In genomic region chr7:49093596-49093995, GRCm38 (mm10) we compare ENCODE assay signal across 24 mouse cellular contexts.
A peak's percentile ranks its signal among the peaks of the same experiment; 100 is the strongest.
DNase-seq lines count a peak whose midpoint lies in the region; ATAC-seq lines count a peak whose summit lies in the region.
"Had no signal": no experiment of that assay in that cellular context is flagged by ENCODE, and none has a peak within 500 bp of the region (broad histone marks: within the 10 kb centered on the region; RNA-seq: fewer than 3 reads in every experiment).

No protein-coding gene starts in this region.

- peak; percentile 61; the same call in 1 of the 2 replicates for ATAC-seq in stomach, embryonic 16.5 days (ENCODE audit: insufficient read depth, low FRiP score)
- ATAC-seq: inflammation-experienced regulatory T-cells, adult 6 months; liver, postnatal 0 days had no signal

- H3K4me3 ChIP-seq in stomach, embryonic 16.5 days (replicated peaks; ENCODE audit: low read length), result no peak overlapping the region
- H3K4me3 ChIP-seq: embryonic facial prominence, embryonic 15.5 days; forebrain, embryonic 12.5 days; stomach, embryonic 15.5 days had no signal

- H3K9me3 ChIP-seq in stomach, embryonic 16.5 days (replicated peaks; ENCODE audit: control insufficient read depth, low read length), result no peaks in the 10 kb centered on the region
- H3K9me3 ChIP-seq: embryonic facial prominence, embryonic 15.5 days; forebrain, embryonic 12.5 days; stomach, embryonic 15.5 days had no signal

- no peak overlapping the region for H3K27ac ChIP-seq in stomach, embryonic 16.5 days (ENCODE audit: low read length)
- H3K27ac ChIP-seq: embryonic facial prominence, embryonic 15.5 days; forebrain, embryonic 12.5 days; stomach, embryonic 15.5 days had no signal

- H3K9ac ChIP-seq in stomach, embryonic 16.5 days (ENCODE audit: low read length), result no peak overlapping the region
- H3K9ac ChIP-seq: embryonic facial prominence, embryonic 15.5 days; forebrain, embryonic 12.5 days; liver, postnatal 0 days; stomach, embryonic 15.5 days had no signal

- peak; percentile 16 for DNase-seq in adrenal gland, postnatal 14 days
- DNase-seq in adrenal gland, postnatal 10 days, result no peak
- DNase-seq in urinary bladder, adult 18-20 months (ENCODE audit: low spot score in 2 of 2), result peak; percentile 7 to 41
- no peak for DNase-seq in urinary bladder, adult 2 months (ENCODE audit: low spot score)
- DNase-seq in c-Kit-positive CD71-negative TER-119-negative erythroid progenitor cells, embryonic 14.5 days (ENCODE audit: low read depth), result peak; percentile 4
- no peak for DNase-seq in T-cell, adult 2 months (ENCODE audit: low spot score)
- DNase-seq in thymus, postnatal 25 days, result no peak
- DNase-seq: adrenal gland, adult 8-10 months; B cell, adult 2 months; cerebellum, adult 8-10 months; gastrocnemius, postnatal 14 days; heart, postnatal 4 days; kidney, adult 9 months; kidney, postnatal 4 days; liver, postnatal 0 days; lung, postnatal 36 days; spleen, adult 18-20 months had no signal

- WGBS in stomach, embryonic 16.5 days, result 66% methylated on average over 6 of the region's 6 CpGs

- H3K36me3 ChIP-seq in stomach, embryonic 16.5 days (ENCODE audit: control insufficient read depth, insufficient read depth, low read length), result no peaks in the 10 kb centered on the region
- H3K36me3 ChIP-seq: embryonic facial prominence, embryonic 15.5 days; forebrain, embryonic 12.5 days; stomach, embryonic 15.5 days had no signal

- H3K27me3 ChIP-seq in stomach, embryonic 16.5 days (ENCODE audit: control insufficient read depth, insufficient read depth, low read length), result no peaks in the 10 kb centered on the region
- H3K27me3 ChIP-seq: stomach, embryonic 15.5 days had no signal

- no peaks in the 10 kb centered on the region for H3K4me1 ChIP-seq in stomach, embryonic 16.5 days (ENCODE audit: control insufficient read depth, insufficient read depth, low read length)
- H3K4me1 ChIP-seq: embryonic facial prominence, embryonic 15.5 days; stomach, embryonic 15.5 days had no signal

- H3K4me2 ChIP-seq in stomach, embryonic 16.5 days (ENCODE audit: low read depth, low read length), result no peak overlapping the region
- H3K4me2 ChIP-seq: embryonic facial prominence, embryonic 15.5 days; forebrain, embryonic 12.5 days; heart, embryonic 11.5 days; midbrain, embryonic 11.5 days; stomach, embryonic 15.5 days had no signal

Comparison
In these comparisons a context has a peak if more than half of its experiments do, and no peak if none do; other contexts are left out.
1. DNase-seq: peak in adrenal gland, postnatal 14 days (single experiment), urinary bladder, adult 18-20 months (2 of 2) and c-Kit-positive CD71-negative TER-119-negative erythroid progenitor cells, embryonic 14.5 days (single experiment); none in adrenal gland, postnatal 10 days (single experiment), urinary bladder, adult 2 months (single experiment), T-cell, adult 2 months (single experiment) and thymus, postnatal 25 days (single experiment).